Mouse (Mus musculus) kidney, postnatal 0 days (tissue): Measurements from ENCODE around the gene Vezf1. TPM values are rescaled to one million over a fixed set of nuclear protein-coding genes. Genes with fewer than 3 reads are reported as not detected.
"Not testable (repeated sequence)": the region's sequence is repeated elsewhere in the genome, so short reads cannot be mapped to it uniquely, and the experiment has no call there.

Experiments
- ATAC-seq: fragments of 200-750 bp; cut with Nextera tagmentation; replicated peaks from 2 replicates; pipeline ENCODE4 v1.8.0; 2017; ENCODE audit warnings: low read depth, moderate number of reproducible peaks, moderate TSS enrichment, moderate library complexity; ENCODE audit not compliant: low FRiP score
- DNase-seq: peaks from one replicate; pipeline ENCODE4 v3.0.0-alpha.2; 2016; ENCODE audit warnings: low spot score
- H3K27ac ChIP-seq: fragments of 300-500 bp; sonication (generic); 2 replicates; pipeline ENCODE4 v1.5.1; 2014; ENCODE audit warnings: mild to moderate bottlenecking
- H3K27me3 ChIP-seq: fragments of 300-500 bp; sonication (generic); 2 replicates; pipeline ENCODE4 v1.6.1; 2014; ENCODE audit warnings: low read length, mixed read lengths; ENCODE audit not compliant: insufficient read depth
- H3K36me3 ChIP-seq: fragments of 300-500 bp; sonication (generic); 2 replicates; pipeline ENCODE4 v1.6.1; 2014; ENCODE audit warnings: low read length, mixed read lengths; ENCODE audit not compliant: insufficient read depth
- H3K4me1 ChIP-seq: fragments of 300-500 bp; sonication (generic); replicated peaks from 2 replicates; pipeline ENCODE4 v1.6.1; 2014; ENCODE audit warnings: antibody characterized with exemption, low read length, mixed read lengths; ENCODE audit not compliant: insufficient read depth
- H3K4me2 ChIP-seq: fragments of 300-500 bp; sonication (generic); 2 replicates; pipeline ENCODE4 v1.6.1; 2014; ENCODE audit warnings: mild to moderate bottlenecking, low read length, moderate library complexity, mixed read lengths
- H3K4me3 ChIP-seq: fragments of 300-500 bp; sonication (generic); replicated peaks from 2 replicates; pipeline ENCODE4 v1.5.1; 2014; ENCODE audit warnings: low read depth, low read length
- H3K9ac ChIP-seq: fragments of 300-500 bp; sonication (generic); 2 replicates; pipeline ENCODE4 v1.6.1; 2014; ENCODE audit warnings: low read depth, low read length
- H3K9me3 ChIP-seq: fragments of 300-500 bp; sonication (generic); replicated peaks from 2 replicates; pipeline ENCODE4 v1.6.1; 2016; ENCODE audit warnings: low read length, inconsistent platforms, mixed read lengths
- CTCF ChIP-seq: IDR thresholded peaks from 2 replicates; pipeline ENCODE4 v1.5.1; 2016; ENCODE audit warnings: antibody characterized with exemption, low read depth, mild to moderate bottlenecking, moderate library complexity
- WGBS: fragments of 180-500 bp; shearing (Covaris S2); extraction: QIAGEN DNeasy Blood & Tissue Kit; methylation state at CpG from one replicate; pipeline ENCODE4 v1.1.7; 2014; 5-methylcytosine and 5-hydroxymethylcytosine counted together
- polyA plus RNA-seq: library from polyadenylated mRNA; unstranded; fragments of >200 nt; fragmentation: Nextera tagmentation; extraction: Ambion mirVana; gene quantifications from 2 replicates; pipeline ENCODE4 v1.2.1, GENCODE M21; 2015

Gene Vezf1
- polyA plus RNA-seq, 1 experiment from 2014 or later = 39.8 TPM

DNA sequence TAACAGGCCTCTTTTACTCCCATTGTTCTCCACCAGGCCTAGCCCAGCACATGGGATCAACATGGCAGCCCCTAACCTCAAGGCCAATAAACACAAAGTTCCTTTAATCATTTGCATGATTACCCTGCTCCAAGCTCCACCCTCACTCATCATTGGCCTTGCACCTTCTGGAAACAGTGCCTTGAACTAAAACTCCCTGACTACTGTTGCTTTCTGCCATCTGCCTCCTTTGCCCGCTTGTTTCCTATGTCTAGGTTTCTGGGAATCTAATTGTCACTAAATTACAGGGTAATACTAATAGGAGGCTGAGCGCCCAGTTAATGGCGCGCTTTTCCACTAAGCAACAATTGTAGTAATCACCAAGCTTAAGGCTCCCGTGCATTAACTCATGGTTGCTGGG is 36.3 kb upstream of the Vezf1 start:
- Histone ChIP-seq H3K4me1 (no peaks in the 10 kb centered on the region), H3K9ac (no peak overlapping the region), H3K27me3 (no peaks in the 10 kb centered on the region), H3K36me3 (no peaks in the 10 kb centered on the region), H3K4me3 (no peak overlapping the region), H3K4me2 (no peak overlapping the region), H3K9me3 (no peaks in the 10 kb centered on the region), H3K27ac (no peak overlapping the region)
- TF ChIP-seq CTCF = no peak
- DNase-seq (no peak), ATAC-seq (no peak)
- 75% methylated on average over 5 of the region's 5 CpGs for WGBS

DNA sequence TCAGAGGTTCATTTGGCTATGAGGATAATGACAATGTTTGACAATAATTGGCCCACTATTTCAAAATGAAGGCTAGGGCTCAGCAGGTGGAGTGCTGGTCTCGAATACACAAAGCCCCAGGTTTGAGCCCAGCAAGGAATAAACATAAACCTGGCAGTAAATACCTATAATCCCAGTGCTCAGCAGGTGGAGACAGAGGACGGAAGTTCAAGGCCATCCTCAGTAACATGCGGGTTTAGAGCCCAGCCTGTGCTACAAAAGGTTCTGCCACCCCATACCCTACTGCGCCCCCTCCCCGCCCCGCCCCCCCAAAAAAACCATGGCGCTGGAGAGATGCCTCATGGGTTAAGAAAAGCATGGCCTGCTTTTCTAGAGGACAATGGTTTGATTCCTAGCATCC is 32.1 kb upstream of the Vezf1 start:
- H3K4me2 ChIP-seq = no peak overlapping the region
- DNase-seq = no peak

DNA sequence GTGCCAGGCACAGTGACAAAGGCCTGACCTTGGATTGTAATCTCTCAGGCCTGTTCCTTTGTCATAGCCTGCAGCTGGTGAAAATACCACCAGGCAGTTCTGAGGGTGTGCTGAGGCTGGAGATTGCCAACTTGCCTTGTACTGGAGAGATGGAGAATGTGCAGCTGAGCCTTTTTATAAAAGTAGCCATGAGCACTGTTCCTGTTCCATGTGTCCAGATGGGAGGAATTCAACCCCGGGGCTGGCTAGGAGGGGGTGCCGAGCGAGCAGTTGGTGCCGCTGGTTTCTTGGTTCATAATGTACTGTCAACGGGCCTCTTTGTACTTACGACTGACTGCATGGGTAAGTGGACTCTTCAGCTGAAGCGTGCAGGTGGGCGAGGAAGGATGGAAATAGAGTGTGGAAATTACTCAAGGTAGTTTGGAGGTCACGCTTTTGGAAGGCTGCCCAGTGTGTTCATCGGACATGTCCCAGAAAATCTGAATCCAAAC is 31.3 kb upstream of the Vezf1 start:
- Histone ChIP-seq H3K27ac (no peak overlapping the region), H3K9ac (no peak overlapping the region), H3K9me3 (no peaks in the 10 kb centered on the region), H3K27me3 (no peaks in the 10 kb centered on the region), H3K4me2 (no peak overlapping the region), H3K4me1 (no peaks in the 10 kb centered on the region), H3K36me3 (no peaks in the 10 kb centered on the region), H3K4me3 (no peak overlapping the region)
- ATAC-seq (no peak), DNase-seq (no peak)
- no peak for TF ChIP-seq CTCF
- 64% methylated on average over 10 of the region's 10 CpGs for WGBS

More for the DNA sequence above, 32.1 kb upstream of the Vezf1 start:
- Histone ChIP-seq H3K36me3 (no peaks in the 10 kb centered on the region), H3K4me3 (no peak overlapping the region), H3K9me3 (no peaks in the 10 kb centered on the region), H3K4me1 (no peaks in the 10 kb centered on the region), H3K27ac (no peak overlapping the region), H3K27me3 (no peaks in the 10 kb centered on the region), H3K9ac (no peak overlapping the region)
- 71% methylated on average over 7 of the region's 7 CpGs for WGBS
- no peak for ATAC-seq
- no peak for TF ChIP-seq CTCF

DNA sequence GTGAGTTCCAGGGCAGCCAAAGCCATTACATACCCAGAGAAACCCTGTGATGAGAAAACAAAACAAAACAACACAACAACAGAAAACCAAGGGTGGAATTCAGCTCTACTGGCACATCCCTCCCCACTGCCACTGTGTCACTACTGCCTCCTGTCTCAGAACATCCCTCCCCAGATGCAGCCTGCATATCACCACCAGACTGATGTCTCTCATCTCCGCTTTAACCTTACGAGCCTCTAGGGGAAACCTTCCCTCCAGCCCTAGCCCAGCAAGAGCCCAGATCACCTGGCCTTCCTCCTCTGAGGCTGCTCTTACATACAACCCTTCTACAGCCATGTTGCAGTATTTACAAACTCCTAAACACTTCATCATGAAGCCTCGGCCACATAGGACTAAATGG is 30.7 kb upstream of the Vezf1 start:
- Histone ChIP-seq H3K9ac (no peak overlapping the region), H3K4me1 (no peaks in the 10 kb centered on the region), H3K4me3 (no peak overlapping the region), H3K36me3 (no peaks in the 10 kb centered on the region), H3K4me2 (no peak overlapping the region), H3K9me3 (no peaks in the 10 kb centered on the region), H3K27me3 (no peaks in the 10 kb centered on the region), H3K27ac (no peak overlapping the region)
- no peak for DNase-seq
- 78% methylated on average over 3 of the region's 3 CpGs for WGBS
- ATAC-seq = no peak
- TF ChIP-seq CTCF = no peak

DNA sequence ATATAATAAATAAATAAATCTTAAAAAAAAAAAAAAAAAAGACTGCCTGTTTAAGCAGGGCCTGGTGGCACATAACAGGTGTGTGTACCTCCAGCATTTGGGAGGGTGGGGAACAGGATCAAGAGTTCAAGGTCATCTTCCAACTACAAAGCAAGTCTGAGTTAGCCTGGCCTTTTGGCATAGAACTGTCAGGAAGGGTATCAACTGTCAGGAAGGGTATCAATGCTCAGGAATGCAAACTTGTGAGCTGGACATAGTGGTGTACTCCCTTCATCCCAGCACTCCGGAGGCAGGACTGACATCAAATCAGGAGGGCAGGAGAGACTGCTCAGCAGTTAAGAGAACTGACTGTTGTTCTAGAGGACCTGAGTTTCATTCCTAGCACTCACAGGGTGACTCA is 29.0 kb upstream of the Vezf1 start:
- no peak for TF ChIP-seq CTCF
- no peak for DNase-seq
- no peaks in the 10 kb centered on the region for H3K36me3 ChIP-seq
- H3K4me1 ChIP-seq = no peaks in the 10 kb centered on the region
- H3K27ac ChIP-seq = no peak overlapping the region
- WGBS = 54% methylated on average over 1 of the region's 1 CpGs
- H3K27me3 ChIP-seq = no peaks in the 10 kb centered on the region
- no peak overlapping the region for H3K4me3 ChIP-seq
- H3K9ac ChIP-seq = no peak overlapping the region
- ATAC-seq = no peak
- H3K9me3 ChIP-seq = no peaks in the 10 kb centered on the region
- H3K4me2 ChIP-seq = no peak overlapping the region

DNA sequence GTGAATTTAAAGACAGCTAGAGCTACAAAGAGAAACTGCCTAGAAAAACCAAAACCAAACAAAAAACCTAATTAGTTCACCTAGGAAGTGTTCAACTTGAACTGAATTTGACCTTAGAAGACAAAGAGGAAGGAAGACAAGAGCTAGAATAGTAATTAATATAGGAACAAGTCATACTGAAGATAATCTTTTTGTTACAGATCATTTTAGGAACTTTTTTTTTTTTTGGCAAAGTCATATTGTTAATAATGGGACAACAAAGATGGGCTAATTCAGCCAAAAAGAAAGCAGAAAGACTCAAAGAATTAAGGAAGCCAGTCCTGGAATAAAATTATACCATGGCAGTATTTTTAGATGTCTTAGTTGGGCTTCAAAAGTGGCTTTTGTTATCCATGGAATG is 23.8 kb upstream of the Vezf1 start:
- Histone ChIP-seq H3K36me3 (no peaks in the 10 kb centered on the region), H3K27ac (no peak overlapping the region), H3K4me1 (0 out of 2 replicates have a peak, but pooled peaks cover 3% of the 10 kb centered on the region), H3K9me3 (no peaks in the 10 kb centered on the region), H3K9ac (no peak overlapping the region), H3K4me2 (no peak overlapping the region), H3K27me3 (no peaks in the 10 kb centered on the region), H3K4me3 (no peak overlapping the region)
- TF ChIP-seq CTCF = no peak
- DNase-seq (no peak), ATAC-seq (no peak)

DNA sequence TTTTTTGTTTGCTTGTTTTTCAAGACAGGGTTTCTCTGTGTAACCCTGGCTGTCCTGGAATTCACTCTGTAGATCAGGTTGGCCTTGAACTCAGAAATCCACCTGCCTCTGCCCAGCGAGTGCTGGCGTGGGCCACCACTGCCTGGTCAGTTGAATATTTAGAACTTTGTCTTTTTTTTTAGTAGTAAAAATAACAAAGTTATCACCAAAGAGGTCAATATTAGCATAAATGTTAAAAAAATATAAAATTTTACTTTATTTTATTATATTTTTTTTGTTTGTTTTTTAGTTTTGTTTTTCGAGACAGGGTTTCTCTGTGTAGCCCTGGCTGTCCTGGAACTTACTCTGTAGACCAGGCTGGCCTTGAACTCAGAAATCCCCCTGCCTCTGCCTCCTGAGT is 22.9 kb upstream of the Vezf1 start:
- not testable (repeated sequence) for DNase-seq, H3K27me3 ChIP-seq, H3K9me3 ChIP-seq, H3K36me3 ChIP-seq, H3K4me2 ChIP-seq, ATAC-seq, H3K4me1 ChIP-seq, H3K4me3 ChIP-seq, H3K9ac ChIP-seq, H3K27ac ChIP-seq
- WGBS = 96% methylated on average over 3 of the region's 3 CpGs
